Mouse (Mus musculus) kidney, embryonic 14.5 days (tissue): ENCODE measurements around the gene Lrrc18. TPM values are rescaled to one million over a fixed set of nuclear protein-coding genes. Genes with fewer than 3 reads are reported as not detected.

ENCODE experiments used
- polyA plus RNA-seq: library from polyadenylated mRNA; unstranded; fragments of >200 nt; fragmentation: Nextera tagmentation; extraction: Ambion mirVana; gene quantifications from 2 replicates; pipeline ENCODE4 v1.2.1, GENCODE M21; 2014

Lrrc18 gene
- polyA plus RNA-seq, 1 experiment from 2014 or later = 0.28 TPM

Other genes with a start within 250 kb of the Lrrc18 start
- gene Tmem273, start 205.4 kb upstream of the Lrrc18 start, polyA plus RNA-seq = 0.56 and 0.70 TPM in 2 replicates
- gene Fam170b, start 157.4 kb upstream of the Lrrc18 start, polyA plus RNA-seq = 0.14 TPM in 1 of 2 replicates, not detected in the other
- 21.2 and 35.4 TPM in 2 replicates for gene Vstm4, start 134.6 kb upstream of the Lrrc18 start, polyA plus RNA-seq
- 0.10 and 0.31 TPM in 2 replicates for gene Wdfy4, start 194.1 kb downstream of the Lrrc18 start, polyA plus RNA-seq
- 1.1 and 2.6 TPM in 2 replicates for gene Arhgap22, start 222.6 kb downstream of the Lrrc18 start, polyA plus RNA-seq